Mouse (Mus musculus) liver, embryonic 16.5 days (tissue): ENCODE data around the gene Ms4a5. TPM values are rescaled to one million over a fixed set of nuclear protein-coding genes. Genes with fewer than 3 reads are reported as not detected.
A peak's percentile ranks its signal among the peaks of the same experiment; 100 is the strongest.

Source experiments
- ATAC-seq: fragments of 200-750 bp; cut with Nextera tagmentation; 2 replicates; pipeline ENCODE4 v1.8.0; 2017; ENCODE audit warnings: low read depth, mild to moderate bottlenecking, moderate number of reproducible peaks, moderate library complexity
- H3K27ac ChIP-seq: fragments of 300-500 bp; sonication (generic); 2 replicates; pipeline ENCODE4 v1.5.1; 2014; ENCODE audit warnings: mild to moderate bottlenecking, low read length
- H3K27me3 ChIP-seq: fragments of 300-500 bp; sonication (generic); 2 replicates; pipeline ENCODE4 v1.6.1; 2014; ENCODE audit warnings: low read depth, low read length, mixed read lengths; ENCODE audit not compliant: control insufficient read depth, insufficient read depth
- H3K36me3 ChIP-seq: fragments of 300-500 bp; sonication (generic); 2 replicates; pipeline ENCODE4 v1.6.1; 2014; ENCODE audit warnings: mild to moderate bottlenecking; ENCODE audit not compliant: control insufficient read depth, insufficient read depth
- H3K4me1 ChIP-seq: fragments of 300-500 bp; sonication (generic); 2 replicates; pipeline ENCODE4 v1.6.1; 2014; ENCODE audit warnings: low read depth, low read length, mixed read lengths; ENCODE audit not compliant: control insufficient read depth
- H3K4me2 ChIP-seq: fragments of 300-500 bp; sonication (generic); 2 replicates; pipeline ENCODE4 v1.6.1; 2014; ENCODE audit warnings: low read depth, low read length, mixed read lengths
- H3K4me3 ChIP-seq: fragments of 300-500 bp; sonication (generic); 2 replicates; pipeline ENCODE4 v1.5.1; 2014; ENCODE audit warnings: low read depth, mild to moderate bottlenecking, low read length
- H3K9ac ChIP-seq: fragments of 300-500 bp; sonication (generic); 2 replicates; pipeline ENCODE4 v1.6.1; 2014; ENCODE audit warnings: low read depth, low read length
- H3K9me3 ChIP-seq: fragments of 300-500 bp; sonication (generic); replicated peaks from 2 replicates; pipeline ENCODE4 v1.6.1; 2016; ENCODE audit warnings: low read length; ENCODE audit not compliant: control insufficient read depth
- WGBS: fragments of 180-500 bp; shearing (Covaris S2); extraction: QIAGEN DNeasy Blood & Tissue Kit; methylation state at CpG from one replicate; pipeline ENCODE4 v1.1.7; 2014; ENCODE audit not compliant: insufficient replicate concordance; 5-methylcytosine and 5-hydroxymethylcytosine counted together
- polyA plus RNA-seq: library from polyadenylated mRNA; unstranded; fragments of >200 nt; fragmentation: Nextera tagmentation; extraction: Ambion mirVana; gene quantifications from 2 replicates; pipeline ENCODE4 v1.2.1, GENCODE M21; 2015

Ms4a5 gene
- polyA plus RNA-seq, 1 experiment from 2014 or later: not detected

DNA sequence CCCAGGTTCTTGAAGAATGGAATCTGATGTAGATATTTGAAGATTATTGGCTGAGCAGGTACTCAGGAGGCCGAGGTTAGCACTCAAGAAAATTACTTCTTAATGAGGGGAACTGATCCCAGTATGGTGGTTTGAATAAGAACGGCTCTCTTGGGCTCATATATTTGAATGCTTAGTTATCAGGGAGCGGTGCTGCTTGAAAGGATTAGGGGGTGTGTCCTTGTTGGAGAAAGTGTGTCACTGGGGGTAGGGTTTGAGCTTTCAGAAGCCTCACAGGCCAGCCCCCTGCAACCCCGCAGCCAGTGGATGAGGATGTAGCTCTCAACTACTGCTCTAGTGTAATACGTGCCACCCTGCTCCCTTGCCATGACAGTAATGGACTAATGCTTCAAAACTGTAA lies 41.1 kb downstream of the Ms4a5 start:
- no peaks in the 10 kb centered on the region for H3K4me1 ChIP-seq
- H3K27ac ChIP-seq: no peak overlapping the region
- no peak overlapping the region for H3K4me2 ChIP-seq
- no peaks in the 10 kb centered on the region for H3K27me3 ChIP-seq
- no peak overlapping the region for H3K4me3 ChIP-seq
- 59% methylated on average over 5 of the region's 5 CpGs for whole genome bisulfite sequencing
- H3K9ac ChIP-seq: no peak overlapping the region
- H3K36me3 ChIP-seq: no peaks in the 10 kb centered on the region
- H3K9me3 ChIP-seq: no peaks in the 10 kb centered on the region
- ATAC-seq: no peak

DNA sequence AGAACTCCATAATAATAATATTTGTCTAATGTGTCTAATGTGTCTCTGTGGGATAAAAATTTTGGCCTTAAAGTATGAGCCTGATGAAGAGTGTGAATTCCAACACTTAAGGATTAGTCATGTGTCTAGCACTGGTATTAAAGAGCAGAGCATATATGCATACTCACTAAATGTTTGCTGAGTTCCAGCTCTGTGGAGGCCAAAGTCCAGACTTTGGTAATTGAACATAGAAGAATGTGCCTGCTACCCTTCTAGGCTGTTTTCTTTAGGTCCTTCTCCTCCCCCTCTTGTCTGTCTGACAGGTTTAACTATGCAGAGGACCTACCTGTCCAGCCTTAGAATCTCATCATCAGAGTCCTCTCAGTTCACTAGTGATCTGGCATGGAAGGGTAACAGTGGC lies 47.9 kb downstream of the Ms4a5 start:
- ATAC-seq: peak; percentile 27; the same call in 1 of the 2 replicates
- no peak overlapping the region for H3K27ac ChIP-seq
- H3K4me3 ChIP-seq: no peak overlapping the region
- H3K9ac ChIP-seq: no peak overlapping the region
- no peak overlapping the region for H3K4me2 ChIP-seq
- H3K9me3 ChIP-seq: no peaks in the 10 kb centered on the region
- no peaks in the 10 kb centered on the region; the same call in 1 of the 2 replicates for H3K4me1 ChIP-seq
- H3K27me3 ChIP-seq: no peaks in the 10 kb centered on the region
- no peaks in the 10 kb centered on the region for H3K36me3 ChIP-seq

DNA sequence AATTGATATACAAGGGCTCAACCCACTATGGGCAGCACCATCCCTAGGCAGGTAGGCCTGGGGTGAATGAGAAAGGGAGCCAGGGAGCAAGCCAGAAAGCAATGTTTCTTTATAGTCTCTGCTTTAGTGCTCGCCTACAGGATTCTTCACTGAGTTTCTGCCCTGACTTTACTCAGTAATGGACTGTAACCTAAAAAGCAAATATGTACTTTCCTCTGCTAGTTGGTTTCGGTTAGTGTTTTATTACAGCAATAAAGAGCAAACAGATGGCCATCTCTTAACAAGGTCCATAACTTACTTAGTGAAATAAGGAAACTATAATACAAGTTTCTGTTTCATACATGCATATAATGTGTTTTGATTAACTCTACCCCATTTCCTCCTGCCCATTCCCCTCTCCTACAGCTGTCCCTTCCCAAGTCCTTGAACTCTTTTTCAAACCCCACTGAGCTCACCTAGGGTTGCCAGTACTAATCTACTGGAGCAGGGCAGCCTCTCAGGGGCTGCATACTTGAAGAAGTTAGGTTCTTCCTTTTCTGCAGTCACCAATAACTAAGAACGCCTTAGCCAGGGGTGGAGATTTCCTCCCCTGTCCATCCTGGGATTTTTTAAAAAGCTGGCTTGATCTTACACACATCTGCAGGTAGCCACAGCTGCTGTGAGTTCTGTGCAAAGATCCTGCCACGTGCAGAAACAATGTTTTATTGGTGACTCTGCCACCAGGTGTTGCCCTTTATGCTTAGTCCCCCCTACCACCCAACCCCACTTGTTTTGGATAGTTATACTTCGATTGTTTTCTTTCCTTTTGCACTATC lies 48.5 kb downstream of the Ms4a5 start:
- 35% methylated on average over 5 of the region's 5 CpGs for WGBS
- no peak overlapping the region for H3K4me2 ChIP-seq
- peak overlapping the region; percentile 29; the same call in 1 of the 2 replicates for H3K27ac ChIP-seq
- no peaks in the 10 kb centered on the region; the same call in 1 of the 2 replicates for H3K4me1 ChIP-seq
- H3K27me3 ChIP-seq: no peaks in the 10 kb centered on the region
- no peaks in the 10 kb centered on the region for H3K9me3 ChIP-seq
- no peak for ATAC-seq
- no peak overlapping the region for H3K4me3 ChIP-seq
- no peak overlapping the region for H3K9ac ChIP-seq
- H3K36me3 ChIP-seq: no peaks in the 10 kb centered on the region

DNA sequence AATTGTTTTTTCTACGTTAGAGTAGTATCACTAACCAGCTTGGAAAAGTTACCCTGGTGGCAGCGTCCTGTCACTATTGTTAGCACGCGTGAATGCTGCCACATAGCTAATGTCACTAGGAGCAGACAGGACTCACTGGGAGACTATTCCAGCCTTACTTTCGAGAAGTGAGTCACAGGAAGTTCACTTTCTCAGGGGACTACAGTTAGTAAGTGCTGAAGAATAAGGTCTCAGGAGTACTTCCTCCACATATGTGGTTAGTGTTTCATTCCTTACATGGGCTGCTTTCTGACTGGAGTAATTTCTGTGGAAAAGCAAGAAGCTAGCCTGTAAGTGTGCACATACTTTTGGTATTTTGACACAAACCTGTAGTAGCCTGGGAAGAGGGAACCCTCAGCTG lies 49.4 kb downstream of the Ms4a5 start:
- Histone ChIP-seq H3K4me3 (no peak overlapping the region), H3K9ac (no peak overlapping the region), H3K27me3 (no peaks in the 10 kb centered on the region), H3K4me1 (no peaks in the 10 kb centered on the region; the same call in 1 of the 2 replicates), H3K9me3 (no peaks in the 10 kb centered on the region), H3K36me3 (no peaks in the 10 kb centered on the region), H3K27ac (no peak overlapping the region), H3K4me2 (no peak overlapping the region)
- no peak for ATAC-seq
- 45% methylated on average over 5 of the region's 5 CpGs for WGBS

GRCm38 (mm10) chr19:11232348-11232747 lies 51.3 kb downstream of the Ms4a5 start, which contains the start of gene Ms4a12:
Gene Ms4a12 (minus strand): TSS chr19:11232448.
- no peak for ATAC-seq
- Histone ChIP-seq H3K9me3 (no peaks in the 10 kb centered on the region), H3K27ac (no peak within 1 kb of the TSS), H3K27me3 (no peaks in the 10 kb centered on the region), H3K4me1 (no peaks in the 10 kb centered on the region; the same call in 1 of the 2 replicates), H3K4me3 (no peak within 1 kb of the TSS), H3K36me3 (no peaks in the 10 kb centered on the region), H3K4me2 (no peak within 1 kb of the TSS), H3K9ac (no peak within 1 kb of the TSS)
- 49% methylated on average over 5 of the region's 5 CpGs for WGBS

Other genes starting within 250 kb of the Ms4a5 start
- gene Ms4a8a, start 202.8 kb downstream of the Ms4a5 start, polyA plus RNA-seq: 0.19 and 0.20 TPM in 2 replicates
- not detected in 2 replicates for gene 1700017D01Rik, start 153.0 kb downstream of the Ms4a5 start, polyA plus RNA-seq
- gene 1700025F22Rik, start 118.6 kb downstream of the Ms4a5 start, polyA plus RNA-seq: not detected in 2 replicates
- gene Ms4a13, start 87.1 kb downstream of the Ms4a5 start, polyA plus RNA-seq: not detected in 2 replicates
- gene Ms4a12, start 51.4 kb downstream of the Ms4a5 start, polyA plus RNA-seq: not detected in 2 replicates
- gene Ms4a1, start 17.6 kb downstream of the Ms4a5 start, polyA plus RNA-seq: 0.07 and 0.11 TPM in 2 replicates
- gene Ms4a14, start 30.6 kb upstream of the Ms4a5 start, polyA plus RNA-seq: not detected in 2 replicates
- gene Ms4a7, start 52.3 kb upstream of the Ms4a5 start, polyA plus RNA-seq: 1.1 and 1.5 TPM in 2 replicates
- gene Ms4a4a, start 91.7 kb upstream of the Ms4a5 start, polyA plus RNA-seq: 0.91 and 1.6 TPM in 2 replicates
- 1.4 and 1.7 TPM in 2 replicates for gene Ms4a4c, start 120.9 kb upstream of the Ms4a5 start, polyA plus RNA-seq
- gene Ms4a4b, start 159.7 kb upstream of the Ms4a5 start, polyA plus RNA-seq: 0.53 and 0.80 TPM in 2 replicates
- gene Ms4a6c, start 185.5 kb upstream of the Ms4a5 start, polyA plus RNA-seq: 8.0 and 8.8 TPM in 2 replicates
- 0.40 and 0.47 TPM in 2 replicates for gene Gm8369, start 202.1 kb upstream of the Ms4a5 start, polyA plus RNA-seq
- gene Ms4a6b, start 232.6 kb upstream of the Ms4a5 start, polyA plus RNA-seq: 2.5 and 3.4 TPM in 2 replicates